Mouse (Mus musculus) cortical plate, adult 2 months (tissue): ENCODE results near the gene Tdgf1.

Experiments
- CTCF ChIP-seq: fragments of 200-500 bp; IDR thresholded peaks from 2 replicates; pipeline ENCODE4 v1.5.1; 2011; ENCODE audit warnings: mild to moderate bottlenecking, control low read depth, low read length; ENCODE audit not compliant: insufficient read depth; ENCODE audit errors: extremely low read depth
- POLR2A ChIP-seq: fragments of 200-500 bp; IDR thresholded peaks from 2 replicates; pipeline ENCODE4 v1.6.1; 2011; ENCODE audit warnings: mild to moderate bottlenecking, low read length, control low read depth; ENCODE audit not compliant: insufficient read depth; ENCODE audit errors: extremely low read depth

DNA sequence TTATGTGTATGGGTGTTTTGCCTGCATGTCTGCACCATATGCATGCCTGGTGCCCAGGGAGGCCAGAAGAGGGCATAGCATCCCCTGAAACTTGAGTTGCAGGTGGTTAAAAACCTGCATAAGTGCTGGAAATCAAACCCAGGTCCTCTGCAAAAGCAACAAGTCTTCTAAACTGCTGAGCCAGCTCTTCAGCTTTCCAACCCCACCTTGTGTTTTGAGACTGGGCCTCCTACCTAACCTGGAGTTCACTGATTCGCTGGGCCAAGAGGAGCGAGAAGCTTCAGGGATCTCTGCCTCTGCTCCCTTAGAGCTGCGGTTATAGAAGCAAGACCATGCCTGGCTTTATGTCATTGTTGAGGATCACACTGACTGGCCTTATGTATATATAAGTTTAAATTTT is 4.2 kb upstream of the Tdgf1 start:
- TF ChIP-seq POLR2A (no peak), CTCF (no peak)
